Mouse (Mus musculus): ENCODE measurements at regions not wholly inside any gene's neighbourhood (a gene's known extent, or its start where the extent isn't known, plus 50 kb on each side); places are given as distances from the start of the nearest gene placed in this dataset.

DNA sequence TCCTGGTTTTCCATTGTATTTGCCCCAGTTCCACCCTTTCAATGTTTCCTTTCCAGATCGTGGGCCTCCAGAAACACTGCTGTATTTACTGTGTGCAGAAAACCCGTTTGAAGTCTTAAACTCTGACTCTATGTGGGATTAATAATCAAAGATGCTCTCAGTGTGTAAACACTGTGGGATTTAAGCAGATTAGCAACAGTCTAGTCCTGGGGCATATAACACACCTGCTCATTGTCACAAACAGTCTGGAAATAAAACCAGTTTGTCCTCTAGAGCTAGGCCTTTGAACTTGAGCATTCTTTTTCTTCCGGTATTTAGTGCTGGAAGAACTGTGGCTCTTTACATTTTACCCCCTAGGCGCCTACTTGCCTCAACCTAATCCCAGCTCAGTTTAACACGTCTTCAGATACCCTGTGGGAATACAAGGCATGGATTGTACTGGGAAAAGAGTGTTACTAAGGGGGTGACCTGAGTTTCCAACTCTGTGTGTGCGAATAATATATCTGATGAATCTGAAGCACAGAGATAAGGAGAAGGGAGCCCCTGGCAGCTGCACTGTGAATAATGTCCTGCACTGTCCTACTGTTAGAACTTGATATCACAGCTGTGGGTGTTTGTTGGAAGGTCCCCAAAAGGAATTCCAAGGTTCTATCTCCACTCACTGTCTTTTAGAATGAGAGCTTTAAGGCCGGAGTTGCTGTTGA, 143.7 kb upstream of the Adgra3 start:
- TF ChIP-seq POLR2A (IDR thresholded peaks at IDR 0.05; ENCODE audit: insufficient read depth, low read depth, low read length) (no peak), CTCF (IDR thresholded peaks at IDR 0.05) (no peak)
